Mouse (Mus musculus): Measurements from ENCODE around the gene Btbd8. TPM values are rescaled to one million over a fixed set of nuclear protein-coding genes. Genes with fewer than 3 reads are reported as not detected.

Gene Btbd8
- total RNA-seq, 1 experiment from 2014 or later: 9.7 TPM

Other genes with a start within 250 kb of the Btbd8 start
- 2.0 and 2.7 TPM in 2 replicates for gene Tgfbr3, start 148.4 kb upstream of the Btbd8 start, total RNA-seq (2017)
- 0.49 and 1.4 TPM in 2 replicates for gene Brdt, start 106.8 kb upstream of the Btbd8 start, total RNA-seq (2017)
- not detected in 2 replicates for gene Ephx4, start 35.3 kb upstream of the Btbd8 start, total RNA-seq (2017)
- 0.12 TPM in 1 of 2 replicates, not detected in the other for gene Lpcat2b, start 6.4 kb upstream of the Btbd8 start, total RNA-seq (2017)
- 1.2 and 1.4 TPM in 2 replicates for gene Gm42669, start 69.6 kb downstream of the Btbd8 start, total RNA-seq (2017)
- 0.12 TPM in 1 of 2 replicates, not detected in the other for gene 1700028K03Rik, start 96.7 kb downstream of the Btbd8 start, total RNA-seq (2017)
- 25.1 and 31.4 TPM in 2 replicates for gene Rpap2, start 159.4 kb downstream of the Btbd8 start, total RNA-seq (2017)
- gene Glmn, start 159.9 kb downstream of the Btbd8 start, total RNA-seq (2017): 14.3 and 17.4 TPM in 2 replicates

Data from neutrophil, adult 5-6 weeks (primary cell).